Mouse (Mus musculus) bone marrow macrophage, adult 2 months (primary cell): ENCODE measurements around the gene Ung. TPM values are rescaled to one million over a fixed set of nuclear protein-coding genes. Genes with fewer than 3 reads are reported as not detected.

ENCODE experiments used
- H3K27ac ChIP-seq: 2 replicates; pipeline ENCODE4 v1.5.1; 2012; ENCODE audit warnings: low read depth, low read length; ENCODE audit not compliant: insufficient read depth
- H3K4me1 ChIP-seq: 2 replicates; pipeline ENCODE4 v1.6.1; 2012; ENCODE audit warnings: low read length; ENCODE audit not compliant: control insufficient read depth, insufficient read depth
- H3K4me3 ChIP-seq: 2 replicates; pipeline ENCODE4 v1.5.1; 2012; ENCODE audit warnings: mild to moderate bottlenecking, low read length, moderate library complexity; ENCODE audit not compliant: insufficient read depth
- CTCF ChIP-seq: IDR thresholded peaks from 2 replicates; pipeline ENCODE4 v1.5.1; 2012; ENCODE audit warnings: low read depth, mild to moderate bottlenecking, low read length, moderate library complexity
- POLR2A ChIP-seq: IDR thresholded peaks from 2 replicates; pipeline ENCODE4 v1.6.1; 2012; ENCODE audit warnings: mild to moderate bottlenecking, low read depth, low read length, borderline replicate concordance
- polyA plus RNA-seq: library from polyadenylated mRNA; stranded (reverse); fragments of >200 nt; gene quantifications from 2 replicates; pipeline ENCODE4 v1.2.4, GENCODE M21; 2012; ENCODE audit not compliant: missing spikeins, insufficient read depth, insufficient read length

The Ung gene
- polyA plus RNA-seq, 1 experiment = 1.8 TPM

GRCm38 (mm10) chr5:114130698-114131520 lies 723 bp downstream of the Ung start:
- peak overlapping the region; percentile 67 for H3K4me3 ChIP-seq
- H3K27ac ChIP-seq = peak overlapping the region; percentile 17
- H3K4me1 ChIP-seq = peaks cover 16% of the 10 kb centered on the region
- TF ChIP-seq CTCF = no peak
- TF ChIP-seq POLR2A = no peak

- Histone ChIP-seq H3K4me1 (peaks cover 11% of the 10 kb centered on the region), H3K27ac (peak overlapping the region; percentile 17), H3K4me3 (peak overlapping the region; percentile 67)
- no peak for TF ChIP-seq CTCF
- TF ChIP-seq POLR2A = no peak
Measured at GRCm38 (mm10) chr5:114131521-114131840, 1.3 kb downstream of the Ung start.

DNA sequence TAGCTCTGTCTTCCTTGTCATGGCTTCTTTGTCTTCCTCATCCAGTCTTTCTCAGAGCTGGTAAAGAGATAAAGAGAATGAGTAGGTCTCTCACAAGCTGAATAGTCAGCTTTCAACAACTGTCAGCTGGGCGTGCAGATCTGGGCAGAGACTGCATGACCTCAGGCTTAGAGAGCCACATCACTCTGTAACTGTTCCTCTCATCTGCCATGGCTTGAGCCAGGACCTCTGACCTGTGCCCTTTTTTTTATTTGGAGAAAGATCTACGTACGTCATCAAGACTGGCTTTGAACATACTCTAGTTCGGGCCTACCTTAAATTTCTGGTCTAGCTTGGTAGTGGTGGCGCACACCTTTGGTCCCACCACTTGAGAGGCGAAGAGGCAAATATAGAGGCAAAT lies 2.7 kb downstream of the Ung start:
- Histone ChIP-seq H3K4me1 (peaks cover 7% of the 10 kb centered on the region; the same call in 1 of the 2 replicates), H3K27ac (no peak overlapping the region), H3K4me3 (no peak overlapping the region)
- TF ChIP-seq POLR2A (no peak), CTCF (no peak)

- H3K4me3 ChIP-seq = no peak overlapping the region
- no peak overlapping the region for H3K27ac ChIP-seq
- peaks cover 7% of the 10 kb centered on the region; the same call in 1 of the 2 replicates for H3K4me1 ChIP-seq
- TF ChIP-seq CTCF (peak; percentile 31; the same call in 1 of the 2 replicates), POLR2A (no peak)
Measured at GRCm38 (mm10) chr5:114134091-114134534, 3.9 kb downstream of the Ung start.

- Histone ChIP-seq H3K4me1 (peaks cover 7% of the 10 kb centered on the region; the same call in 1 of the 2 replicates), H3K27ac (no peak overlapping the region), H3K4me3 (no peak overlapping the region)
- no peak for TF ChIP-seq POLR2A
- no peak for TF ChIP-seq CTCF
Measured at GRCm38 (mm10) chr5:114135516-114135915, 5.3 kb downstream of the Ung start.

GRCm38 (mm10) chr5:114137481-114138276 lies 7.5 kb downstream of the Ung start:
- 0 out of 2 replicates have a peak, but pooled peaks cover 2% of the 10 kb centered on the region for H3K4me1 ChIP-seq
- no peak overlapping the region for H3K4me3 ChIP-seq
- no peak overlapping the region for H3K27ac ChIP-seq
- TF ChIP-seq POLR2A (no peak), CTCF (no peak)

DNA sequence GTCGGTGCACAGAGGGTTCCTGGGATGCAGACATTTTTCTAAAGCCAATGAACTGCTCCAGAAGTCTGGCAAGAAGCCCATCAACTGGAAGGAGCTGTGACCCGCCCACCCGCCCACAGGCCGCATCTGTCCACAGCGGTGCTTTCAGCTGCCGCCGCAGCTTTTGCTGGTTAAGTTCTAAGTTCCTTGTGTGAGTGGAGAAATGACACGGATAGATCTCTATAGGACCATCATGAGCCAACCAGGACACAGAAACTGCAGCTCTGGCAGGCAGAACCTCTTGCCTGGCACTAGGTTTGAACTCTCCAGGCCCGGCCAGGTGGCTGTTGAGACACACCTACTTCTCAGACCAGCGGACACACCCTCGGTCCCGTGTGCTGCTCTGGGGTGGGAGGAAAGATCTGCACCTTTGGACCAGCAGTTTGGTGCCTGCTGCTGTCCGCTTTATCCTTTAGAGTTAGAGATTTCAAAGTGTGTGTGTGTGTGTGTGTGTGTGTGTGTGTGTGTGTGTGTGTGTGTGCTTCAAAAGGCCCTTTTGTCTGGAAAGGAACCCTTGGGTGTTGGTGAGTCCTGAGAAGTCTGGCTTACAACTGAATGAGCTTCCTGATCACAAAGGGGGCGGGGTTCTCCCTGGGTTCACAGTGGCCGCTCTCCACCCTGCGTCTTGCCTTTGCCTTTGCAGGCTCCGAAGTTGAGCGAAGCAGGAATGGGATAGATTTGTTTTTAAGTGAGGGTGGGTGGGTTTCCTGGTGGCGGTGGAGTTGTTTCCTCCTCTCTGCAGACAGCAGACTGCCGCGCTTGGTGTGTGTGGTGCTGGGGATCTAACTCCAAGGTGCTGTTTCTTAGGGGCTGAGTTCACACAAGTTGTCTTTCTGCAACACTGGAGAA lies 8.3 kb downstream of the Ung start:
- Histone ChIP-seq H3K27ac (no peak overlapping the region), H3K4me1 (0 out of 2 replicates have a peak, but pooled peaks cover 2% of the 10 kb centered on the region), H3K4me3 (no peak overlapping the region)
- TF ChIP-seq POLR2A = no peak
- TF ChIP-seq CTCF = no peak

DNA sequence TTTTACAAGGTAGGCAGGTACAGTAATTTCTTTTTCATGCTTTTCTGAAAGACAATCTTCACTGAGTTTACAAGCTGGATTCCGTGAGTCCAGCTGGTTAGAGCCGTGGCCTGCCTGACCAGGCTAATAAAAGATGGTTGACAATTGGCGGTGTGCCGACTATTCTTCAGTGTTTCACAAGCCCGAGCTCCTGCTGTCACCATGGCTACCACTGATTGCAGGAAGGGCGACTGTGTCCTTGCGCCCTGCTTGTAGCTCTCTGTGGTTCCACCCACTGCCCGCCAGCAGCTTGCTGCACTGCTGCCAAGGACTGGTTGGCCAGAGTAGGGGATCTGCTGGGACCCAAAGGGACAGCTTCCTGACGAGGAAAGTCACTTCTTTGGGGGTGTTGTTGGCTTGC lies 9.0 kb downstream of the Ung start:
- no peak overlapping the region for H3K4me3 ChIP-seq
- no peaks in the 10 kb centered on the region for H3K4me1 ChIP-seq
- TF ChIP-seq CTCF (no peak), POLR2A (no peak)
- no peak overlapping the region for H3K27ac ChIP-seq
